Mouse (Mus musculus): ENCODE measurements around the gene Ntm. TPM values are rescaled to one million over a fixed set of nuclear protein-coding genes. Genes with fewer than 3 reads are reported as not detected.

Ntm gene
- total and polyA plus RNA-seq, 3 experiments = not detected

- no peak overlapping the region for H3K9ac ChIP-seq (ENCODE audit: control insufficient read depth, low read depth, low read length, poor library complexity, severe bottlenecking)
- H3K4me3 ChIP-seq (ENCODE audit: control insufficient read depth in 1 of 2, insufficient read depth in 1 of 2, low read depth in 2 of 2, low read length in 2 of 2) = no peak overlapping the region
- no peak for DNase-seq (ENCODE audit: low read depth, low spot score)
- no peaks in the 10 kb centered on the region for H3K4me1 ChIP-seq (ENCODE audit: control insufficient read depth in 1 of 2, insufficient read depth in 2 of 2, low read length in 2 of 2)
- no peaks in the 10 kb centered on the region for H3K36me3 ChIP-seq (ENCODE audit: control insufficient read depth in 1 of 2, insufficient read depth in 2 of 2, low read length in 2 of 2)
- no peak for TF ChIP-seq ELF1 (IDR thresholded peaks at IDR 0.05; ENCODE audit: low read depth, low read length)
- no peak for TF ChIP-seq RAD21 (IDR thresholded peaks at IDR 0.05; ENCODE audit: low read depth, low read length)
- TF ChIP-seq USF2 (IDR thresholded peaks at IDR 0.05; ENCODE audit: borderline replicate concordance in 1 of 2, insufficient read depth in 1 of 2, low read depth in 1 of 2, low read length in 2 of 2) = no peak
- no peak for TF ChIP-seq POLR2AphosphoS2 (IDR thresholded peaks at IDR 0.05; ENCODE audit: low read length)
- no peak for TF ChIP-seq MYC (IDR thresholded peaks at IDR 0.05; ENCODE audit: low read depth, low read length)
- TF ChIP-seq MXI1 (IDR thresholded peaks at IDR 0.05; ENCODE audit: low read depth, low read length) = no peak
- no peak overlapping the region for H3K27ac ChIP-seq (ENCODE audit: control insufficient read depth, low read depth, low read length)
- no peaks in the 10 kb centered on the region for H3K79me2 ChIP-seq (ENCODE audit: control insufficient read depth, insufficient read depth, low read length, poor library complexity)
- no peaks in the 10 kb centered on the region for H3K27me3 ChIP-seq (ENCODE audit: control insufficient read depth in 1 of 2, insufficient read depth in 2 of 2, low read length in 2 of 2)
- H3K9me3 ChIP-seq (replicated peaks; ENCODE audit: insufficient read depth, low read length) = no peaks in the 10 kb centered on the region
Measured at GRCm38 (mm10) chr9:29117561-29118112, 845.3 kb downstream of the Ntm start.

GRCm38 (mm10) chr9:29115337-29115736, 847.6 kb downstream of the Ntm start:
- Histone ChIP-seq H3K4me1 (ENCODE audit: control insufficient read depth in 1 of 2, insufficient read depth in 2 of 2, low read length in 2 of 2) (no peaks in the 10 kb centered on the region), H3K27me3 (ENCODE audit: control insufficient read depth in 1 of 2, insufficient read depth in 2 of 2, low read length in 2 of 2) (no peaks in the 10 kb centered on the region), H3K27ac (ENCODE audit: control insufficient read depth, low read depth, low read length) (no peak overlapping the region), H3K4me3 (ENCODE audit: control insufficient read depth in 1 of 2, insufficient read depth in 1 of 2, low read depth in 2 of 2, low read length in 2 of 2) (no peak overlapping the region), H3K79me2 (ENCODE audit: control insufficient read depth, insufficient read depth, low read length, poor library complexity) (no peaks in the 10 kb centered on the region), H3K9ac (ENCODE audit: control insufficient read depth, low read depth, low read length, poor library complexity, severe bottlenecking) (no peak overlapping the region), H3K36me3 (ENCODE audit: control insufficient read depth in 1 of 2, insufficient read depth in 2 of 2, low read length in 2 of 2) (no peaks in the 10 kb centered on the region), H3K9me3 (replicated peaks; ENCODE audit: insufficient read depth, low read length) (no peaks in the 10 kb centered on the region)
- DNase-seq (ENCODE audit: low read depth, low spot score) = no peak
- TF ChIP-seq USF2 (IDR thresholded peaks at IDR 0.05; ENCODE audit: borderline replicate concordance in 1 of 2, insufficient read depth in 1 of 2, low read depth in 1 of 2, low read length in 2 of 2) (no peak), MYC (IDR thresholded peaks at IDR 0.05; ENCODE audit: low read depth, low read length) (no peak), ZC3H11A (IDR thresholded peaks at IDR 0.05; ENCODE audit: low read depth, low read length) (no peak), ELF1 (IDR thresholded peaks at IDR 0.05; ENCODE audit: low read depth, low read length) (no peak), MEF2A (IDR thresholded peaks at IDR 0.05; ENCODE audit: extremely low read depth, insufficient replicate concordance, low read depth, low read length, poor library complexity, severe bottlenecking) (no peak), ETS1 (IDR thresholded peaks at IDR 0.05; ENCODE audit: low read depth, low read length) (no peak)

- Histone ChIP-seq H3K9ac (ENCODE audit: control insufficient read depth, low read depth, low read length, poor library complexity, severe bottlenecking) (no peak overlapping the region), H3K4me3 (ENCODE audit: control insufficient read depth in 1 of 2, insufficient read depth in 1 of 2, low read depth in 2 of 2, low read length in 2 of 2) (no peak overlapping the region), H3K9me3 (replicated peaks; ENCODE audit: insufficient read depth, low read length) (no peaks in the 10 kb centered on the region), H3K27me3 (ENCODE audit: control insufficient read depth in 1 of 2, insufficient read depth in 2 of 2, low read length in 2 of 2) (no peaks in the 10 kb centered on the region), H3K36me3 (ENCODE audit: control insufficient read depth in 1 of 2, insufficient read depth in 2 of 2, low read length in 2 of 2) (no peaks in the 10 kb centered on the region), H3K4me1 (ENCODE audit: control insufficient read depth in 1 of 2, insufficient read depth in 2 of 2, low read length in 2 of 2) (no peaks in the 10 kb centered on the region), H3K79me2 (ENCODE audit: control insufficient read depth, insufficient read depth, low read length, poor library complexity) (no peaks in the 10 kb centered on the region), H3K27ac (ENCODE audit: control insufficient read depth, low read depth, low read length) (no peak overlapping the region)
- no peak for DNase-seq (ENCODE audit: low read depth, low spot score)
- no peak for TF ChIP-seq MYB (IDR thresholded peaks at IDR 0.05; ENCODE audit: low read depth, low read length)
Measured at GRCm38 (mm10) chr9:29106771-29107170, 856.2 kb downstream of the Ntm start.

All from MEL (cell line).